Mouse (Mus musculus): Measurements from ENCODE around the gene Rabep2.
"Not testable (repeated sequence)": the region's sequence is repeated elsewhere in the genome, so short reads cannot be mapped to it uniquely, and the experiment has no call there.

Gene Rabep2

DNA sequence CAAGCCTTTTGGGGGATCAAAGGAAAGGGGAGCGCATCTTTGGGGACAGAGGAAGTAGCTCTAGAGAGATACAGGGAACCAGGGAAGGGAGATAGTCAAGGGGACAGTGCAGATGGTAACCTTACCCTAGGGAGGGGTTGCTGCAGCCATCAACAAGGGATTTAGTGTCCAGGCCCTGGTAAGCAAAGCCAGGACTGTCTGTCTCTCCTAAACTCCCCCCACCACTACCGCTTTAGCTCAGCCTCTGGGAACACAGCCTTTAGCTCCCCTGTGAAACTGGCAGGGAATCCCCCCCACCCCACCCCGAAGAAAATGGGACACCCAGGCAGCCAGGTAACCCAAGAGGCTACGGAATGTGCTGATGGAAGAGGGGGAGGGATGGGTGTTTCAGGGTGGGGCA is 35.0 kb downstream of the Rabep2 start:
- DNase-seq (ENCODE audit: extremely low read depth, low read depth): no peak

DNA sequence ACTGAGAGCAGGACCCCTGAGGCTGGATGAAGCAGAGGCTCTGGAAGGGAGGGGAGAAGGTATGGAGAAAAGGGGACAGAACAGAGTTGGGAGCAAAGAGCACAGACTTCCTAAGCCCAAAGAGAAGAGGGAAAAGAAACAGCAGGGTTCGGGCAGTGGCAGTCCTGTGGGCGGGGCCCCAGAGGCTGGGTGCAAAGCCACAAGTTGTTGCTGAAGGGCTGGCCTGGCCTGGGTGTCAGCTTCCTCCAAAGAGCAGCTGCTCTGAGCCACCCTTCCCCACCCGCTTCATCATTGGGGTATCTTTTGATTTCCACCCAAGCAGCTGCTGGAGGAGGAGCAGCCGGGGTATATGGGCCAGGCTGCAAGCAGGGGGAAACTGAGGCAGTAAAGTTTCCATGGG is 35.6 kb downstream of the Rabep2 start:
- DNase-seq (ENCODE audit: extremely low read depth, low read depth): no peak

GRCm38 (mm10) chr7:126464836-126465235 is 36.3 kb downstream of the Rabep2 start:
- DNase-seq (ENCODE audit: extremely low read depth, low read depth): no peak

DNA sequence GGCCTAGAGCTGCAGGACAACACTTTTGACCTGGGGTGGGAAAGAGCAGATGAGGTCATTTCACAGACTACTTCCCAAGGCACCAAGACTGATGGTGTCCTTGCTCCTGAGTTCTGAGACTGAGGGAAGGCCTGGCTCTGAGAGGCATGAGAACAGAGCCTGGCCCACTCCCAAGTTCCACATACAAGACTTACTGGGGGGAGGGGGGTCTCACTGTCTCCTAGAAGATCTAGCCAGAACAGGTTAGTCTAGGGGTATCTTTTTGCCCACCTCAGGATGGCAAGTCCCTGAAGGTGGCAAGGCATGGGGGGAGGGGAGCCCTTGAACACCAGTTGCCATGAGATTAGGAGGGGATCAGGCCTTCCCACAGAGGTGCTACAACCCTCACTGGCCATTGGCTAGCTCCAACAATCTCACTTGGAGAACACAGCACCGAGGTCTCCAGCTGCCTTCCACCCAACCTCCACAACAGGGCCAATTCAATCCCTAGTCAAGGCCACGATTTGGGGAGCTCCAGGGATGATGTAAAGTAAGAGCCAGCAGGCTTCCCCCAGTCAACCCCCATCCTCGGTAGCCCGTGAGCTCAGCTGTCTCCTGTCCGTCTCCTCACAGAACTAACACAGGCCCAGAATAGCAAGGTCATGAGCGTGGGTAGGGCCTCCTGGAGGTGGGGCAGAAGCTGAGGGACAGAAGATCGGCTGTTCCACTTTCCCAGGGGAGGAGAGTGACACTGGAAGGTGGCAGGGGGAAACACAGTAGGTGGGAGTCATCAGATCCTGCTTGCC is 36.9 kb downstream of the Rabep2 start:
- no peak for DNase-seq (ENCODE audit: extremely low read depth, low read depth)

- DNase-seq (ENCODE audit: extremely low read depth, low read depth): no peak
These were observed 37.6 kb downstream of the Rabep2 start for GRCm38 (mm10) chr7:126466116-126466515.

DNA sequence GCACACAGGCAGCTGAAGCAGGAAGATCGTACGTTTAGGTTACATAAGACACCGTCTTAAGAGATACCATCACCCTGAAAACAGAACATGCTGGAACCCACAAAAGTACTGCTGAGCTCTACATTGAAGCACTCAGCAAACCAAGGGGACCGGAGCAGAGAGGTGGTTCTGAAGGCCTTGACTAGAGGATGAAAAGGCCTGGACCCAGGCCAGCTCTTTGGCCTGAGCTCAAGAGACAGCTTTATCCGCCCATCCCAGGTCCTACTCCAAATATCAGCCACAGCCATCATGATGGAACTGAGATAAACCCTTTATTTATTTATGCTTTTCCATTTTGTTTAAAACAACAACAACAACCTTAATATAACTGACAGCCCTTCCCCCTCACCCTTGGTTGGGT is 38.1 kb downstream of the Rabep2 start:
- DNase-seq (ENCODE audit: extremely low read depth, low read depth): no peak

- DNase-seq (ENCODE audit: extremely low read depth, low read depth): no peak
These were observed 38.7 kb downstream of the Rabep2 start for GRCm38 (mm10) chr7:126467271-126467670.

DNA sequence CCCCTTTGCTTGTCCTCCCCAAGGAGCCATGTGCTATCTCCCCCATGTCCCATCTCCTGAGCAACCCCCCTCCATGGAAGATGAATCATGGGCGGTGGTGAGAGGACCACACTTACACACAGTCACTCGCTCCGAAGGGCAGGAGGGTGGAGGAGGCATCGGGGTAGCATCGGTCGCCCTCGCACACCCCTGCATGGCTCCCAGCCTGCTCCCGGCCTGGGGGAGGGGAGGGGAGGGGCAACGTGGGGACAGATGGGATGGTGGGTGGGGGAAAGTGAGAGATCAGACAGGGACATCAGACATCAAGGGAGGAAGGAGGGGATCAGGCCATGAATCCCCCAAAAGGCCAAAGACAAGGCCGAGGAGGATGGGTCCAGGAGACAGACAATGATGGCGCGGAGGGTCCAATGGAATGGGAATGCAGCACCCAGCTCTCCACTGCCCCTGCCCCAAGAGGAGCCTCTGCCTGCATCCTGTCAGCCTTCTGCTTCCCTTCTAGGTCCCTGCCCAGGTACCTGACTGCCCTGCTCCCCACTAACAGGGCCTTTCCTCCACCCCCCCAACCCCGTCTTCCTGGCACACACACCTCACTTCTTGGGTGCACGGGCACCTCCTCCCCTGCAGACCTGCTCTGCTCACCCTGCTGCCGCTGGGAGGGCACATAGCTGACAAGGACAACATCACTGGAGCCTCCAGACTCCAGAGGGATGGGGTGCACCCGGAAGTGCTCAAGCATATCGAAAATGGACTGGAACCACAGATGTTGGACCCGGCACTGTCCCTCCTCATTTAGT is 39.5 kb downstream of the Rabep2 start:
- DNase-seq (ENCODE audit: extremely low read depth, low read depth): no peak

DNA sequence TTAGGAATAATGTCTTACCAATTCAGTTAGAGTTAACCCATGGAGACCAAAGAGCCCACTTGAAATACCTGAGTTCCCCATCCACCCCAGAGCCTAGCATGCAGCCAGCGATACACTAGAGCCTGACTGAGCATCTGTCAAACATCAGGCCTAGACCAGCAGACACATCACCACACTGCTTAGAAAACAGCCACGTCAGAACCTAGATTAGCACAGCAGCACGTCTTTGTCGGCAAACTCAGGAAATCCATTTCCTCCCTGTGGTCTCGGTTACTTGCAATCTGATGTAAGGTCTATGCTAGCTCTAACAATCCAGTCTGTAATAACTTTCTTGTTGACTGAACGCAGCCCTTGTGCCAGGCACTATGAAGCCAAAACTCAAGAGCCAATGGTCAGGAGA is 41.5 kb downstream of the Rabep2 start:
- peak; percentile 88 for DNase-seq (ENCODE audit: extremely low read depth, low read depth)

DNA sequence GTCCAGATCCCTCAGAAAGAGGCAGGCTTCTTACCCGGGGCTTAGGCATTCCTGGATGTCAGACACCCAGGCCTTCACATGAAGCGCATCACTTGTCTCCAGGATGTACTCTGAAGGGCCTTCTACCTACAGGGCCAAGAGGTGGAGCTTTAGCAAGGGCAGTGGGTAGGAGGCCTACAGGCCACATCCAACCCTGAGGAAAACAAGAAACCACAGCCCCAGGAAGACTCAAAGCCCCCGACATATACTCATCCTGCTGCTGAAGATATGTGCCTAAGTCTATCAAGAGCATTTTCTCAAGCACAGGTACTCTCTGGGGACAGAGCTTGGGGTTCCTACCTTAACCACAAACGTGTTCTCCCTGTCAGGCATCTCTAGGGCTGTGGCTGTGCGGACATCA is 42.8 kb downstream of the Rabep2 start:
- DNase-seq (ENCODE audit: extremely low read depth, low read depth): no peak

GRCm38 (mm10) chr7:126471853-126472252 is 43.3 kb downstream of the Rabep2 start:
- no peak for DNase-seq (ENCODE audit: extremely low read depth, low read depth)

GRCm38 (mm10) chr7:126472306-126472705 is 43.7 kb downstream of the Rabep2 start:
- no peak for DNase-seq (ENCODE audit: extremely low read depth, low read depth)

DNA sequence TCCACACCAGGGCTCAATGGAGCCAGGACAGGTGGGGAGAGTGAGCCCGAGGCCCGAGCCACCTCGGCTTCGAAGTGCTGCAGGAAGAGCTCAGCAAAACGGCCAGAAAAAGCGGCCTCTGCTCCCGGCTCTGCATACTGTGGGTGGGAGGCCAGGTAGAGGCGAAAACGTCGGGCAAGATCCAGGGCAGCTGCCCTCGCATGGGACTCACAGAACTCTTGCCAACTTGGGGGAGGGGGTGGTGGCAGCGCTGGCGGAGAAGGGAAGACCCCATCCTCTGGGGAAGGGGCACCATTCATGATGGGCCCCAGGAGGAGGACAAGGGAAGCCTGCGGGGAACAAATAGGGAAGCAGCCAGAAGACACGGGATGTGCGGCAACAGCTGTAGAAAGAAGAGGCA is 44.2 kb downstream of the Rabep2 start:
- no peak for DNase-seq (ENCODE audit: extremely low read depth, low read depth)

- no peak for DNase-seq (ENCODE audit: extremely low read depth, low read depth)
These were observed 45.0 kb downstream of the Rabep2 start for GRCm38 (mm10) chr7:126473470-126474086.

GRCm38 (mm10) chr7:126474486-126474955 is 46.0 kb downstream of the Rabep2 start:
- DNase-seq (ENCODE audit: extremely low read depth, low read depth): no peak

DNA sequence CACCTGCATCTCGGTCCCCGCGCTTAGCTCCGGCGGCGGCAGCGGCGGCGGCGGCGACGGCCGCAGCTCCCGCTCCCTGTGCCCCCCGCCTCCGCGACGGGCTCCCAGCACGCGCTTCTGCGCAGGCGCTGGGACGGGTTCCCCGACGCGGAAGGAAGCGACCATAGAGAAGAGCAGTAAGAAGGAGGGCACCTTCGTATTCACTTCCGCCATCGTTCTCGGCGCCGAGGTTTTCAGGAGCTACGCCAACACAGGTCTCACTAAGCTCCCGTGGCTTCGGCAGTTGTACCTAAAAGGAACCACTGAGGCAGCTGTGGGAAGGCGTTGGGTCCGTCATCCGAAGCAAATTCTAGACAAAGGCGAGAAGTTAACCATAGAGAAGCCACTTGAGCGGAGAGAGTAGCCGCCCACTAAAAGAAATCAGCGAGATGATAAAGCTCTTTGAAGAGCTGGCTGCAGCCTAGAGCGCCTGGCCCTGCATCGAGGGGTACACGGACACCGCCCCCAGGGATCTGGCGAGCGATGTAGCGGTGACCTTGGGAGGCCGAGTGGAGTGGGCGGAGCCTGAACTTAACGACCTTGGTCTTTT is 46.5 kb downstream of the Rabep2 start, which contains the start of gene Sh2b1:
Gene Sh2b1, minus strand, starts transcription at position 432 of the 589 bp plus-strand sequence.
- peak; percentile 88 for DNase-seq (ENCODE audit: extremely low read depth, low read depth)

- DNase-seq (ENCODE audit: extremely low read depth, low read depth): no peak
These were observed 53.1 kb downstream of the Rabep2 start for GRCm38 (mm10) chr7:126481699-126482098.

- peak; percentile 59 for DNase-seq (ENCODE audit: extremely low read depth, low read depth)
These were observed 53.9 kb downstream of the Rabep2 start for GRCm38 (mm10) chr7:126482392-126482871.

- DNase-seq (ENCODE audit: extremely low read depth, low read depth): peak; percentile 98
These were observed 58.5 kb downstream of the Rabep2 start, which contains the start of gene Tufm for GRCm38 (mm10) chr7:126487052-126487483. Gene Tufm, plus strand, starts transcription at chr7:126487361.

DNA sequence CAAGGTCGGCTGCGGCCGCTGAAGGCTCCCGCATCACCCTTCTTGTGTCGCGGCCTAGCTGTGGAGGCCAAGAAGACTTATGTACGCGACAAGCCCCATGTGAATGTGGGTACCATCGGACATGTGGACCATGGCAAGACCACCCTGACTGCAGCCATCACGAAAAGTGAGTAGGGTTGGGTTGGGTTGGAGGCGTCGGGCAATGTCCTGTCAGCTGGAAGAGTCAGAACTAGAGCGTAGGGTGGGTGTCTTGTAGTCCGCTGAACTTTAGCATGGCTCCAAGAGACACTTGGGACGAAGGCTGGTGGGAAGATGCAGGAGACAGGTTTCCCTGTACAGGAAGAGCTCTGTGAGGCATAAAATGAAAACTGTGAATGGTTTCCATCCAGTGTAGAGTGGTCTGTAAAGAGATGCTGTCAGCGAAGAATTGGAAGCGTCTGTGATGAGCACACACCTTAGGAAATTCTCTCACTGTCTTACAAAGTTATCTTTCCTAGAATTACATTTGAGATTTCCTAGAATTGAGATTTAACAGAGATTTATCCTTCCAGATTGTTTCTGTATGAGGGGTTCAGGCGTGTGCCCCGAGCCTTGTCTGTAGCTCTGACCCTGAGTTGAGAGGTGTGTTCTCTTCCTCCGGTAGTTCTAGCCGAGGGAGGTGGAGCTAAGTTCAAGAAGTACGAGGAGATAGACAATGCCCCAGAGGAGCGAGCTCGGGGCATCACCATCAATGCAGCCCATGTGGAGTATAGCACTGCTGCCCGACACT is 59.2 kb downstream of the Rabep2 start:
- not testable (repeated sequence) for DNase-seq (ENCODE audit: extremely low read depth, low read depth)

DNA sequence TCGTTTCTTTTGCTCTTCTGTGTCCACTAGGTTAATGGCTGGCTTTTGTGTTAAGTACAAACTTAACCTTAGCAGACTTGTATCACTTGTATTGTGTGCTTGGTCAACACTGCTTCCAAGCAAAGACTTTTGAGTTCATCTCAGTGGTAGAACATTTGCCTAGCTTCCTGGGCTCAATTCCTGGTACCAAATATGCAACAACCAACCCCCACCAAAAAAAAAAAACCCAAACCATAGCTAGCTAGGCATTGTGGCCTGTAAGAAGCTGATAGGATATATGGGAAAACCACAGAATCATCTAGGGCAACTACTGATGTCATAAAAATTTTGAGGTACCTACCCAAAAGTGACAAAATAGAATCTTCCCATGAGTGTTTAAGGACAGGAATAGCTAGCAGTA is 62.4 kb downstream of the Rabep2 start:
- no peak for DNase-seq (ENCODE audit: extremely low read depth, low read depth)

Data from MEL-GATA-1-ER (cell line).